Mouse (Mus musculus): Measurements from ENCODE around the gene Scgn.

- TF ChIP-seq POLR2A (IDR thresholded peaks at IDR 0.05; ENCODE audit: low read depth, low read length) (no peak), CTCF (IDR thresholded peaks at IDR 0.05; ENCODE audit: borderline replicate concordance, insufficient read depth, low read length) (no peak)
Observed at GRCm38 (mm10) chr13:23917674-23918073, 73.3 kb downstream of the Scgn start.

All from embryonic fibroblast, embryonic 13.5 days (primary cell).